Mouse (Mus musculus): Measurements from ENCODE around the gene Wfdc10.

The Wfdc10 gene

GRCm38 (mm10) chr2:164655858-164656257 is at the start of gene Wfdc10:
TSS of gene Wfdc10 (plus strand) at chr2:164656046.
- peak; percentile 60 to 74 for DNase-seq

- DNase-seq: no peak
Measured at GRCm38 (mm10) chr2:164608781-164609180, 47.1 kb upstream of the Wfdc10 start.

- DNase-seq: peak; percentile 16 to 35
Measured at GRCm38 (mm10) chr2:164613471-164613870, 42.4 kb upstream of the Wfdc10 start, which contains the start of the genes Wfdc6b and Wfdc8. TSS of gene Wfdc6b (plus strand) at chr2:164613522. TSS of gene Wfdc8 (minus strand) at chr2:164613626.

- no peak for DNase-seq
Measured at GRCm38 (mm10) chr2:164615386-164615785, 40.5 kb upstream of the Wfdc10 start.

- DNase-seq: no peak
Measured at GRCm38 (mm10) chr2:164619050-164619449, 36.8 kb upstream of the Wfdc10 start.

GRCm38 (mm10) chr2:164621775-164622174 is 34.1 kb upstream of the Wfdc10 start:
- DNase-seq: no peak

GRCm38 (mm10) chr2:164635266-164635665 is 20.6 kb upstream of the Wfdc10 start:
- DNase-seq: no peak

GRCm38 (mm10) chr2:164638696-164639095 is 17.1 kb upstream of the Wfdc10 start, which contains the start of gene Wfdc16:
TSS of gene Wfdc16 (minus strand) at chr2:164638796.
- DNase-seq: no peak

GRCm38 (mm10) chr2:164641129-164641528 is 14.7 kb upstream of the Wfdc10 start:
- DNase-seq: no peak

GRCm38 (mm10) chr2:164641881-164642673 is 13.8 kb upstream of the Wfdc10 start:
- peak in 1 of 2 experiments; percentile 15 for DNase-seq

- DNase-seq: no peak
Measured at GRCm38 (mm10) chr2:164656483-164656882, 637 bp downstream of the Wfdc10 start, which contains the start of gene Wfdc9. TSS of gene Wfdc9 (minus strand) at chr2:164656583.

- no peak for DNase-seq
Measured at GRCm38 (mm10) chr2:164664851-164665250, 9.0 kb downstream of the Wfdc10 start.

- DNase-seq: no peak
Measured at GRCm38 (mm10) chr2:164670261-164670660, 14.4 kb downstream of the Wfdc10 start.

- DNase-seq: no peak
Measured at GRCm38 (mm10) chr2:164670938-164671337, 15.1 kb downstream of the Wfdc10 start.

- no peak for DNase-seq
Measured at GRCm38 (mm10) chr2:164673987-164674386, 18.1 kb downstream of the Wfdc10 start, which contains the start of gene Wfdc11. TSS of gene Wfdc11 (minus strand) at chr2:164674087.

GRCm38 (mm10) chr2:164676103-164676502 is 20.3 kb downstream of the Wfdc10 start:
- no peak for DNase-seq

GRCm38 (mm10) chr2:164676916-164677685 is 21.3 kb downstream of the Wfdc10 start:
- DNase-seq: no peak

- DNase-seq: peak; percentile 74 to 87
Measured at GRCm38 (mm10) chr2:164678848-164679625, 23.2 kb downstream of the Wfdc10 start.

- no peak for DNase-seq
Measured at GRCm38 (mm10) chr2:164679906-164680305, 24.1 kb downstream of the Wfdc10 start.

- DNase-seq: no peak
Measured at GRCm38 (mm10) chr2:164684807-164685206, 29.0 kb downstream of the Wfdc10 start, which contains the start of gene Wfdc13. TSS of gene Wfdc13 (plus strand) at chr2:164685107.

- no peak for DNase-seq
Measured at GRCm38 (mm10) chr2:164698201-164698600, 42.4 kb downstream of the Wfdc10 start, which contains the start of gene Spint4. TSS of gene Spint4 (plus strand) at chr2:164698501.

- no peak for DNase-seq
Measured at GRCm38 (mm10) chr2:164700959-164701358, 45.1 kb downstream of the Wfdc10 start.
